Mouse (Mus musculus) left cerebral cortex, adult 2 months (tissue): Measurements from ENCODE around the gene Trio. TPM values are rescaled to one million over a fixed set of nuclear protein-coding genes. Genes with fewer than 3 reads are reported as not detected.

Experiments
- DNase-seq, 2 experiments: peaks; one replicate each; pipeline ENCODE4 v3.0.0; 2021 to 2022; ENCODE audit warnings: low spot score in 2 of 2, mixed read lengths in 1 of 2; ENCODE audit errors: extremely low spot score in 1 of 2
- H3K27ac ChIP-seq: fragments of 200-600 bp; 2 replicates; pipeline ENCODE4 v1.8.1; 2022
- H3K4me3 ChIP-seq: fragments of 200-600 bp; 2 replicates; pipeline ENCODE4 v1.8.1; 2022
- CTCF ChIP-seq: fragments of 200-600 bp; IDR thresholded peaks from 2 replicates; pipeline ENCODE4 v1.8.1; 2022; ENCODE audit warnings: antibody characterized with exemption, mild to moderate bottlenecking, moderate library complexity
- intact Hi-C: fragments of 180-260 bp; cut with DNase I; formaldehyde crosslinking; loops from one replicate; pipeline ENCODE4 v1.15.1; 2025
- total RNA-seq, 2 experiments: library from RNA; stranded (reverse); gene quantifications; 2 replicates each; pipeline ENCODE4 v1.2.3; 2021

The Trio gene
- total RNA-seq, 2 experiments from 2014 or later: 252 to 279 TPM

DNA sequence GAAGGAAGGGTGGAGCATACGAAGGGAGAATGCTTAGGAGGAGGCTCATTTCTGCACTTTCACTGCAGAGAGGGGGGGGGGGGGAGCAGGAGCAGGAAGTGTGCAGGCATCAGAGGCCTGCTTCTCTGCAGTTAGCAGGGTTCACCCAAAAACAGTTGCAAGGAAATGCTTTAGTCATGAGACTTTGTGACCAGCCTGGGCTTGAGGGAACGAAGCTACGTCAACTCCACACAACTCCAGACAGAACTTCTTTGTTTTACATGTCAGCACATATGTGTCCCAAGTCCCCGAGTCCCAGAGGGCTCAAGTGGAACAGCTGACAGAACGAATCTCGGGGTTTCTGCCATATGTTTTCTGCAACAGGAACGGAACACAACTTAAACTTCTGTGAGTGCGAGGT lies 99.8 kb downstream of the Trio start:
- Histone ChIP-seq H3K4me3 (no peak overlapping the region), H3K27ac (no peak overlapping the region)
- TF ChIP-seq CTCF: no peak
- DNase-seq: no peak
- intact Hi-C loops: no loop called here

DNA sequence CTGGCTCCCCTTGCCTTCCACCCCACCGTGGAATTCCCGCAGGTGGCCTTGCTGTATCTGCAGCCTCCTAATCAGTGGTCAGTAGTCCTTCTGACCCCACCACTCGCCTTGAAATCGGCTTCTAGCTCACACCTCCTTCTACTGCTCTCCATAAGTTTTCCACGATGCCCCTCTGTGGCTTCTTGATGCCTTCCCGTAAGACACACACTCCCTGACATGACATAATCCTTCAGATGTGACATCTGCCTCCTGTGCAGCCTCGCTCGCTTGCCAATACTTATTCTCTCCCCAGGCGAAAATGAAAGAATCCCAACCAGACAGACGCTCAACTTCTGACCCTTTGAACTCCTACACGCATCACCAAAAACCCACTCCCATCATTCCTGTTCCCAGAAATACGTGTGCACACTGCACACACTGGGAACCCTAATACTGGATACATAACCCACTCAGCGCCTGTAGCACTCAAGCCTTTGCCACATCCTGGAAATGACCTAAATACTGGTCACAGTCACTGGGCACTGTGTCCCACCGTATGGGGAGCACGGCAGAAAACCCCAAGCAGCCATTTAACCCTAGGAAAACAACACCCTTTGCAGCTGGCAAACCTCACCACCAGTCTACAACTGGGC lies 100.5 kb downstream of the Trio start:
- no peak for DNase-seq
- Histone ChIP-seq H3K4me3 (no peak overlapping the region), H3K27ac (no peak overlapping the region)
- intact Hi-C loops: no loop called here
- no peak for TF ChIP-seq CTCF

DNA sequence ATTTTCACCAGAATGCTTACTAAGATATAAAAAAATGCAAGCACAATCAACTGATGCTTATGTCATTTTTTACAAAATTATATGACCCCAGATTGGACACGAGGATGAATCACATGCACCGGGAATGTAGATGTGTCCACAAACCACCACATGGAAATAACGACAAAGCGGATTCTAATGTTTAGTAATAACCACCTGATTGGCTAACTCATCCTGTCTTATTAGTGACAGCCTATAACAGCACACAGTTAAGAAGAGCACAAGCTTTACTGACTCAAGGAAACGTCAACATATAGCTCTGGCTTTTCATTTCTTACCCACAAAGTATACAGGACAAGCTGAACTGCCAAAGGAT lies 101.7 kb downstream of the Trio start:
- intact Hi-C loops: no loop called here
- Histone ChIP-seq H3K4me3 (peak overlapping the region; percentile 40), H3K27ac (peak overlapping the region; percentile 22; the same call in 1 of the 2 replicates)
- no peak for TF ChIP-seq CTCF
- no peak for DNase-seq

GRCm38 (mm10) chr15:27923280-27923986 lies 102.2 kb downstream of the Trio start:
- no peak; the same call in 1 of the 2 replicates for TF ChIP-seq CTCF
- Histone ChIP-seq H3K27ac (peak overlapping the region; percentile 22), H3K4me3 (peak overlapping the region; percentile 40)
- peak; percentile 72 to 82 for DNase-seq
- intact Hi-C loops: no loop called here

GRCm38 (mm10) chr15:27920751-27921150 lies 104.9 kb downstream of the Trio start:
- no peak for DNase-seq
- Histone ChIP-seq H3K4me3 (no peak overlapping the region), H3K27ac (no peak overlapping the region)
- no peak for TF ChIP-seq CTCF
- intact Hi-C loops: no loop called here

DNA sequence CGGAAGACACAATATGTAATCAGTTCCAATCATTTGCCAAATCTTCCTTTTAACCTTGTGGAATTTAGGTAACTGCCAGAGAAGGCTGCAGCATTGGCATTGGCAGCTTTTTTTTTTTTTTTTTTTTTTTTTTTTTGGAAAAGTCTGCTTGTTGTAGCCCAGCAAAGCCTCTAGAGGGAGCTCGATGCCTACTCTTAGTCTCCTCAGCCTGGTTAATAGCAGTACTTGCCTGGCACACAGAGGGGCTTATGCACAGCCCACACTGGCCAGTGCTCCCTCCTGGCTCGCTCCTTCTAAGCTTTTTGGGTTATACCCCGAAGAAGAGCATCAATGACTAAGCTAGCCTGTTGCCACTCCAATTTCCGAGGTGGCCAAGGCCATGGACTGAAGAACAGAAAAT lies 106.1 kb downstream of the Trio start:
- DNase-seq: peak in 1 of 2 experiments; percentile 52
- intact Hi-C loops: loop anchor here (1.0 to 5.0 kb wide), 4 partner anchors 106 to 263 kb away; partner anchors contain the start of gene Trio
- Histone ChIP-seq H3K4me3 (no peak overlapping the region), H3K27ac (no peak overlapping the region)
- peak; percentile 70 for TF ChIP-seq CTCF

GRCm38 (mm10) chr15:27918798-27919197 lies 106.8 kb downstream of the Trio start:
- Histone ChIP-seq H3K4me3 (no peak overlapping the region), H3K27ac (no peak overlapping the region)
- intact Hi-C loops: loop anchor here (1.0 to 5.0 kb wide), 4 partner anchors 107 to 264 kb away; partner anchors contain the start of gene Trio
- DNase-seq: no peak
- no peak for TF ChIP-seq CTCF

- no peak for DNase-seq
- no peak overlapping the region for H3K27ac ChIP-seq
- no peak overlapping the region for H3K4me3 ChIP-seq
- TF ChIP-seq CTCF: peak; percentile 41
- intact Hi-C loops: loop anchor here (5.0 kb wide), 2 partner anchors 191 to 246 kb away; no protein-coding TSS in a partner anchor
These were observed 109.4 kb downstream of the Trio start for GRCm38 (mm10) chr15:27916204-27916603.

DNA sequence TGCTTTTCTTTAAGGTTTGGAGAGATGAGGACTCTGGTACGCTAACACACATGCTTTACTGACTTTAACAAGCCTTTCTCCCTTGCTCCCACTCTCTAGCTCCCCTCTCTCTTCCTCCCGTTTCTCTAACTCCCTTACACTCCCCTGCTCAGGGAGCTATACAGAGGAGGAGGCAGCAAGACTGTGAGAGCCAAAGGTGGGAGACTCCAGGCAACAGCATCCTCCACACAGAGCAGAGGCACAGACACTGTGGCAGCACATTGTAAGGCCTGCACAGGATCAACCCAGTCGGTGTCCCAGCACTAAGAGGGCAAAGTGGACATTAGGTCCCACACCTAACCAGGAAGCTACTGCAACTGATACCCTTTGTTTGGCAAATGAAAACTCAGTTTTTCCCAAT lies 112.6 kb downstream of the Trio start:
- DNase-seq: no peak
- intact Hi-C loops: no loop called here
- H3K4me3 ChIP-seq: no peak overlapping the region
- no peak overlapping the region for H3K27ac ChIP-seq
- no peak for TF ChIP-seq CTCF

DNA sequence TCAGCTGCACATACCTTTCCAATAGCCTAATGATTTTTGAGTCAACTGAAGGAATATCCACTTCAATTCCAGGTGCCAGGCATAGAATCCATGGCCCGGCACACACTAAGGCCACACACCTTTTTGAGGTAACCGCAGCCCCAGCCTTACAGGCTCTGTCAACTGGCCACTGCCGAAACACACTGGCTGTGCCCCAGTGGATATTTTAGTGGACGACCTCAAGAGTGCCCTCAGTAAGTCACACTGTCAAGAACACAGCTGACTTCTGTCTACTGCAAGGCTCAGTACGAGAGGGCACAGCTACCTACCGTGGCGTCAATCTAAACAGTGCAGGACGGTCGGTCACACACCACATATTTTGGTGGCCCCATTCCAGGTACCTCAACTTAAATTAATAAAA lies 114.5 kb downstream of the Trio start:
- intact Hi-C loops: no loop called here
- no peak for TF ChIP-seq CTCF
- no peak for DNase-seq
- no peak overlapping the region for H3K4me3 ChIP-seq
- H3K27ac ChIP-seq: no peak overlapping the region

DNA sequence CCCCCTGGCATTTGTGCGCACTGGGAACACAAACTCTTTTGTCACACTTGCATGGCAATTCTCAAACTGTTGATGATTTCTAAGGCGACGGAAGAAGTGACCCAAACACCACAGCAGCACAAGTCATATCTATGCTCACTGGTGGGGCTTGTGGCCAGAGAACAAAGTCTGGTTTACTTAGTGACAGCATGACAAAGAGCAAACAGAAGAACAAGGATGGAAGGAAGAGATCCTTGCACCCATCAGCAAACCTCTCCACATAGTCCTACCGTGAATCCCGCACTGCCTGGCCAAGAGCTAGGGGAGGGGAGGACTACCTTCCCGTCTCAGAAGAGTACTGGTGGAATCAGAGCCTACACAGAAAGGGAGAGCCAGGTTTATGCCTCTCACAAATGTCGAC lies 115.5 kb downstream of the Trio start:
- Histone ChIP-seq H3K27ac (no peak overlapping the region), H3K4me3 (no peak overlapping the region)
- intact Hi-C loops: no loop called here
- no peak for DNase-seq
- TF ChIP-seq CTCF: no peak

- TF ChIP-seq CTCF: no peak
- no peak overlapping the region for H3K4me3 ChIP-seq
- no peak overlapping the region for H3K27ac ChIP-seq
- no peak for DNase-seq
- intact Hi-C loops: no loop called here
These were observed 118.0 kb downstream of the Trio start for GRCm38 (mm10) chr15:27907649-27908048.

GRCm38 (mm10) chr15:27906409-27906808 lies 119.2 kb downstream of the Trio start:
- intact Hi-C loops: no loop called here
- no peak for DNase-seq
- Histone ChIP-seq H3K27ac (no peak overlapping the region), H3K4me3 (no peak overlapping the region)
- TF ChIP-seq CTCF: no peak
